Mouse (Mus musculus) limb, embryonic 10.5 days (tissue): ENCODE results near the gene Sugct. TPM values are rescaled to one million over a fixed set of nuclear protein-coding genes. Genes with fewer than 3 reads are reported as not detected.

Experiments used
- polyA plus RNA-seq: library from polyadenylated mRNA; unstranded; fragments of >200 nt; fragmentation: Nextera tagmentation; extraction: Ambion mirVana; gene quantifications from 2 replicates; pipeline ENCODE4 v1.2.1, GENCODE M21; 2016

Gene Sugct
- polyA plus RNA-seq, 1 experiment from 2014 or later = 3.6 TPM

Other genes starting within 250 kb of the Sugct start
- 52.7 and 54.3 TPM in 2 replicates for gene Mplkip, start 361 bp downstream of the Sugct start, polyA plus RNA-seq
- gene Cdk13, start 109.5 kb upstream of the Sugct start, polyA plus RNA-seq = 14.4 and 15.5 TPM in 2 replicates
- gene Rala, start 248.7 kb upstream of the Sugct start, polyA plus RNA-seq = 105 and 108 TPM in 2 replicates